Comparison of ENCODE assay signal across 22 mouse cellular contexts in genomic region chr9:118997241-118997640, GRCm38 (mm10).
"Had no signal": no experiment of that assay in that cellular context is flagged by ENCODE, and none has a peak within 500 bp of the region (broad histone marks: within the 10 kb centered on the region; RNA-seq: fewer than 3 reads in every experiment).

No protein-coding gene starts in this region.

- H3K4me2 ChIP-seq: liver, embryonic 11.5 days; liver, embryonic 13.5 days; liver, embryonic 15.5 days; lung, embryonic 15.5 days; midbrain, embryonic 12.5 days; neural tube, embryonic 13.5 days; neural tube, embryonic 15.5 days had no signal

- H3K27ac ChIP-seq: liver, embryonic 13.5 days; liver, embryonic 15.5 days; lung, embryonic 15.5 days; macrophage; midbrain, embryonic 12.5 days; neural tube, embryonic 13.5 days; neural tube, embryonic 15.5 days had no signal

- H3K36me3 ChIP-seq: liver, embryonic 13.5 days; liver, embryonic 15.5 days; midbrain, embryonic 12.5 days; neural tube, embryonic 13.5 days; neural tube, embryonic 15.5 days had no signal

- H3K4me1 ChIP-seq: midbrain, embryonic 12.5 days had no signal

- H3K4me3 ChIP-seq: liver, embryonic 13.5 days; liver, embryonic 15.5 days; lung, embryonic 15.5 days; midbrain, embryonic 12.5 days; myocyte; neural tube, embryonic 13.5 days; neural tube, embryonic 15.5 days had no signal

- DNase-seq: liver, embryonic 13.5 days; liver, postnatal 0 days; lung, adult 2 months; lung, postnatal 14 days; lung, postnatal 36 days; midbrain, embryonic 14.5 days; retina, postnatal 1 day; right cerebral cortex, adult 18-20 months; right cerebral cortex, postnatal 25 days; right cerebral cortex, postnatal 4 days; spleen, adult 18-20 months had no signal

- ATAC-seq: liver, postnatal 0 days; lung, postnatal 0 days; midbrain, embryonic 16.5 days had no signal

- H3K9me3 ChIP-seq: liver, embryonic 13.5 days; liver, embryonic 15.5 days; lung, embryonic 15.5 days; midbrain, embryonic 12.5 days; neural tube, embryonic 13.5 days; neural tube, embryonic 15.5 days had no signal

- H3K27me3 ChIP-seq: liver, embryonic 13.5 days; liver, embryonic 15.5 days; lung, embryonic 15.5 days; megakaryocyte, embryonic 14.5 days; midbrain, embryonic 12.5 days; neural tube, embryonic 13.5 days; neural tube, embryonic 15.5 days had no signal

- H3K9ac ChIP-seq: liver, embryonic 13.5 days; liver, embryonic 15.5 days; liver, postnatal 0 days; lung, embryonic 15.5 days; midbrain, embryonic 12.5 days; neural tube, embryonic 13.5 days; neural tube, embryonic 15.5 days had no signal
